Comparison of ENCODE assay signal across 8 mouse cellular contexts in the genomic region with DNA sequence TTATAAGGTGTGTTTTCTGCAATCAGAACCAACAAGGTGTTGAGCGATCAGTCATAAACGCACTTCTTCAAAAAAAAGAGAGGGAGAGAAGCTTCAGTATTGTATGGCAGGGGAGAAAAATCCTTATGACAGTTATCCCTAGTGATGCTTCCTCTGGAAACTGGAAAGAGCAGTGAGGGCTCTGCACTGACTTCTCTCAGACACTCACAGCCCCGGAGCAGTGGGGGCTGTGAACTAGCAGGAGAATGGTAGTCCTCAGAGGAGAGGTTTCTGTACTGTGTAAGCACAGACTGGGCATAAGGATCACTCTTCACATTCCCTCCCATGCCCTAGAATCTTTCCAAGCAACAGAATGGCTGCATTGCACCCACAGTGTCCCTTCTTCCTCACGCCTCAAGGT. TPM values are rescaled to one million over a fixed set of nuclear protein-coding genes. Genes with fewer than 3 reads are reported as not detected.
A peak's percentile ranks its signal among the peaks of the same experiment; 100 is the strongest.
DNase-seq lines count a peak whose midpoint lies in the region; ATAC-seq and TF ChIP-seq lines count a peak whose summit lies in the region.

No protein-coding gene starts in this region.

- H3K27ac ChIP-seq in liver, embryonic 11.5 days (ENCODE audit: low read depth, low read length) = no peak overlapping the region
- H3K27ac ChIP-seq in intestine, postnatal 0 days (ENCODE audit: low read depth, low read length) = no peak overlapping the region
- no peak overlapping the region for H3K27ac ChIP-seq in neural tube, embryonic 14.5 days (ENCODE audit: low read depth, low read length)

- H3K9ac ChIP-seq in liver, embryonic 11.5 days (ENCODE audit: low read depth, low read length) = no peak overlapping the region
- H3K9ac ChIP-seq in intestine, postnatal 0 days (ENCODE audit: low read depth, low read length) = no peak overlapping the region
- H3K9ac ChIP-seq in neural tube, embryonic 14.5 days (replicated peaks; ENCODE audit: low read depth, low read length) = no peak overlapping the region

- H3K9me3 ChIP-seq in liver, embryonic 11.5 days (ENCODE audit: control insufficient read depth, low read length) = no peaks in the 10 kb centered on the region
- H3K9me3 ChIP-seq in intestine, postnatal 0 days (ENCODE audit: control insufficient read depth) = peaks cover 5% of the 10 kb centered on the region; the same call in 1 of the 2 replicates
- H3K9me3 ChIP-seq in neural tube, embryonic 14.5 days (ENCODE audit: control insufficient read depth, low read length) = no peaks in the 10 kb centered on the region

- H3K4me2 ChIP-seq in liver, embryonic 11.5 days = peak overlapping the region; percentile 100
- peak overlapping the region; percentile 100; the same call in 1 of the 2 replicates for H3K4me2 ChIP-seq in intestine, postnatal 0 days (replicated peaks; ENCODE audit: low read depth)
- peak overlapping the region; percentile 90 for H3K4me2 ChIP-seq in neural tube, embryonic 14.5 days (ENCODE audit: low read depth, low read length)

- 23% methylated on average over 4 of the region's 4 CpGs for WGBS in liver, embryonic 11.5 days
- WGBS in intestine, postnatal 0 days = 35% methylated on average over 4 of the region's 4 CpGs
- WGBS in neural tube, embryonic 14.5 days = 18% methylated on average over 4 of the region's 4 CpGs

- peaks cover 13% of the 10 kb centered on the region for H3K27me3 ChIP-seq in liver, embryonic 11.5 days (replicated peaks; ENCODE audit: control insufficient read depth, insufficient read depth, low read length)
- H3K27me3 ChIP-seq in intestine, postnatal 0 days (replicated peaks; ENCODE audit: control insufficient read depth, insufficient read depth, low read length) = peaks cover 37% of the 10 kb centered on the region
- peaks cover 26% of the 10 kb centered on the region for H3K27me3 ChIP-seq in neural tube, embryonic 14.5 days (ENCODE audit: control insufficient read depth, insufficient read depth, low read length)

- no peaks in the 10 kb centered on the region for H3K4me1 ChIP-seq in liver, embryonic 11.5 days (replicated peaks; ENCODE audit: control insufficient read depth, insufficient read depth, low read length)
- peaks cover 5% of the 10 kb centered on the region; the same call in 1 of the 2 replicates for H3K4me1 ChIP-seq in intestine, postnatal 0 days (replicated peaks; ENCODE audit: control insufficient read depth, insufficient read depth, low read length)
- peaks cover 10% of the 10 kb centered on the region for H3K4me1 ChIP-seq in neural tube, embryonic 14.5 days (ENCODE audit: control insufficient read depth, insufficient read depth, low read length)

- no peak for TF ChIP-seq CTCF in intestine, postnatal 0 days (IDR thresholded peaks at IDR 0.05; ENCODE audit: low read depth)

- DNase-seq in cerebellum, adult 9-10 months = no peak
- DNase-seq in liver, embryonic 11.5 days (ENCODE audit: low spot score) = no peak
- no peak for DNase-seq in liver

- ATAC-seq in cerebellum, adult (ENCODE audit: insufficient number of reproducible peaks, low FRiP score, low TSS enrichment) = 0 out of 2 replicates have a peak, but pooled peaks have one; percentile 33
- no peak for ATAC-seq in liver, embryonic 11.5 days (replicated peaks; ENCODE audit: low FRiP score)
- ATAC-seq in intestine, postnatal 0 days = no peak
- ATAC-seq in neural tube, embryonic 14.5 days (ENCODE audit: low read depth) = peak; percentile 38; the same call in 1 of the 2 replicates
- no peak for ATAC-seq in monocyte, adult 5-6 weeks (replicated peaks; ENCODE audit: insufficient number of reproducible peaks, low FRiP score, low TSS enrichment, poor library complexity, severe bottlenecking)
- ATAC-seq in CD4-positive, CD25-positive, alpha-beta regulatory T cell, adult 4 months = no peak

- H3K36me3 ChIP-seq in liver, embryonic 11.5 days (ENCODE audit: control insufficient read depth, insufficient read depth, low read length) = no peaks in the 10 kb centered on the region
- H3K36me3 ChIP-seq in intestine, postnatal 0 days (ENCODE audit: control insufficient read depth, insufficient read depth) = no peaks in the 10 kb centered on the region
- no peaks in the 10 kb centered on the region for H3K36me3 ChIP-seq in neural tube, embryonic 14.5 days (ENCODE audit: control insufficient read depth, insufficient read depth, low read length)

- no peak overlapping the region for H3K4me3 ChIP-seq in liver, embryonic 11.5 days (ENCODE audit: low read depth, low read length)
- H3K4me3 ChIP-seq in intestine, postnatal 0 days (ENCODE audit: low read depth, low read length) = peak overlapping the region; percentile 63
- peak overlapping the region; percentile 49; the same call in 1 of the 2 replicates for H3K4me3 ChIP-seq in neural tube, embryonic 14.5 days (ENCODE audit: low read depth, low read length)

RNA-seq across cellular contexts. Expression of a gene that starts 33.8 kb away (rescaled TPM):
- polyA plus RNA-seq in liver, embryonic 11.5 days (2014; fragmentation: Nextera tagmentation; extraction: Ambion mirVana) = not detected in 2 replicates
- polyA plus RNA-seq in intestine, postnatal 0 days (2015; fragmentation: Nextera tagmentation; extraction: Ambion mirVana) = not detected in 2 replicates
- not detected in 2 replicates for polyA plus RNA-seq in neural tube, embryonic 14.5 days (2014; fragmentation: Nextera tagmentation; extraction: Ambion mirVana)
- not detected in 3 replicates for total RNA-seq in monocyte, adult 5-6 weeks (2017)
- polyA plus RNA-seq in CD4-positive, CD25-positive, alpha-beta regulatory T cell, adult 4 months (2017; shearing (Covaris generic)) = not detected

Comparison
In these comparisons a context has a peak if more than half of its experiments do, and no peak if none do; other contexts are left out.
1. ATAC-seq: peak in cerebellum, adult (single experiment) and neural tube, embryonic 14.5 days (single experiment); none in liver, embryonic 11.5 days (single experiment), intestine, postnatal 0 days (single experiment), monocyte, adult 5-6 weeks (single experiment) and CD4-positive, CD25-positive, alpha-beta regulatory T cell, adult 4 months (single experiment).
2. Peak in every context shown above with its lines, with median percentiles within 50 percentile points of each other: H3K4me2 ChIP-seq.